Mouse (Mus musculus) stomach, embryonic 16.5 days (tissue): ENCODE measurements around the gene Slc30a4. TPM values are rescaled to one million over a fixed set of nuclear protein-coding genes. Genes with fewer than 3 reads are reported as not detected.

Experiments
- ATAC-seq: fragments of 200-750 bp; cut with Nextera tagmentation; 2 replicates; pipeline ENCODE4 v1.8.0; 2017; ENCODE audit warnings: moderate number of reproducible peaks, moderate TSS enrichment; ENCODE audit not compliant: insufficient read depth, low FRiP score
- H3K27ac ChIP-seq: fragments of 300-500 bp; sonication (generic); 2 replicates; pipeline ENCODE4 v1.5.1; 2014; ENCODE audit warnings: low read length
- H3K27me3 ChIP-seq: fragments of 300-500 bp; sonication (generic); 2 replicates; pipeline ENCODE4 v1.6.1; 2014; ENCODE audit warnings: low read length, control low read depth, mixed read lengths; ENCODE audit not compliant: control insufficient read depth, insufficient read depth
- H3K36me3 ChIP-seq: fragments of 300-500 bp; sonication (generic); 2 replicates; pipeline ENCODE4 v1.6.1; 2014; ENCODE audit warnings: low read length; ENCODE audit not compliant: control insufficient read depth, insufficient read depth
- H3K4me1 ChIP-seq: fragments of 300-500 bp; sonication (generic); 2 replicates; pipeline ENCODE4 v1.6.1; 2014; ENCODE audit warnings: low read length, control low read depth, mixed read lengths; ENCODE audit not compliant: control insufficient read depth, insufficient read depth
- H3K4me2 ChIP-seq: fragments of 300-500 bp; sonication (generic); 2 replicates; pipeline ENCODE4 v1.6.1; 2014; ENCODE audit warnings: low read depth, low read length, mixed read lengths
- H3K4me3 ChIP-seq: fragments of 300-500 bp; sonication (generic); replicated peaks from 2 replicates; pipeline ENCODE4 v1.5.1; 2014; ENCODE audit warnings: mild to moderate bottlenecking, low read length
- H3K9ac ChIP-seq: fragments of 300-500 bp; sonication (generic); 2 replicates; pipeline ENCODE4 v1.6.1; 2014; ENCODE audit warnings: low read length
- H3K9me3 ChIP-seq: fragments of 300-500 bp; sonication (generic); replicated peaks from 2 replicates; pipeline ENCODE4 v1.6.1; 2016; ENCODE audit warnings: low read length, control low read depth; ENCODE audit not compliant: control insufficient read depth
- WGBS: fragments of 180-500 bp; shearing (Covaris S2); extraction: QIAGEN DNeasy Blood & Tissue Kit; methylation state at CpG from one replicate; pipeline ENCODE4 v1.1.7; 2014; 5-methylcytosine and 5-hydroxymethylcytosine counted together
- microRNA counts: library from miRNA; unstranded; fragments of <30 nt; microRNA quantifications from one replicate; lab custom pipeline; 2016
- microRNA-seq: library from miRNA; unstranded; fragments of <30 nt; microRNA quantifications from one replicate; pipeline ENCODE4, GENCODE M21; 2016
- polyA plus RNA-seq: library from polyadenylated mRNA; unstranded; fragments of >200 nt; fragmentation: Nextera tagmentation; extraction: Ambion mirVana; gene quantifications from 2 replicates; pipeline ENCODE4 v1.2.1, GENCODE M21; 2015

The Slc30a4 gene
- polyA plus RNA-seq, 1 experiment from 2014 or later, result 9.5 TPM

DNA sequence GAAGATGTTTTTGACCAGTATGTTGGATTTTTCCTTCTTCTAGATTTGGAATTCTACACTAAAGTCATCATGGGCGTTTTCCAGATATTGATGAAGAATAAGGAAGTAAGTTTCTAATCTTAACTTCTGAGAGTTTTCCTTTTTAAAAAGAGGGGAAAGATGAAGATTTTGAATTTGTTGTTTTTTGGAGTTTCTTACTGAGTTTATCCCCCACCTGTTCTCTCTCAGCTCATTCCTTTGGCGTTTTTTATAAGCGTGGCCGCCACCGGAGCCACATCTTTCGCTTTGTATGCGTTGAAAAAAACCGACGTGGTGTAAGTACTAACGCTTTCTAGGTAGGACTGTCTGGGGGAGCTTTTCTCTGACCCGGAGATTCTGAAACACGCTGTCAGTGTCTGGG, 64.4 kb downstream of the Slc30a4 start:
- Histone ChIP-seq H3K36me3 (no peaks in the 10 kb centered on the region), H3K4me3 (peak overlapping the region; percentile 44), H3K4me2 (peak overlapping the region; percentile 55), H3K9me3 (no peaks in the 10 kb centered on the region), H3K27me3 (no peaks in the 10 kb centered on the region), H3K27ac (no peak overlapping the region), H3K9ac (peak overlapping the region; percentile 48; the same call in 1 of the 2 replicates), H3K4me1 (no peaks in the 10 kb centered on the region)
- 29% methylated on average over 12 of the region's 12 CpGs for WGBS
- ATAC-seq, result no peak

DNA sequence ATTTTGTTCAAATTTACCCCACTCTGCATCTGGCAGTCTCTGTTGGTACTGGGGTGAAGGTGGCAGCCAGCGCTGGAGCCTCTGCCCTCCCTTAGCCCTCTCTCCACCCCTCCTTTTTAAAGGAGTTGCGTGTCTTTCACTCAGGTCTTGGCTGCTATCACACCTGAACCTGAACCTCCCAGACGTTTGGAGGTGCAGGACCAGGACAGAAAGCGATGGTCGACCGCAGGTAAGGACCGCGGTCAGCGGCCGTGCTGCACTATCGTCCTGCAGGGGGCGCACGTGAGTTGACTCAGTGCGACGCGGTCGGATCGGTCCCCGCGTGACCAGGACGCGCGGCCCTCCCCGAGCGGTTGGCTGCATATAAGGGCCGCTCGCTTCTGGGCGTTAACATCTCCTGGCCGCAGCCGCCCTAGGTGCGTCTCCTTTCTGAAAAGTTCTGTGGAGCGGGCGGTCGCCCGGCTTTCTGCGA, 64.9 kb downstream of the Slc30a4 start:
- peak overlapping the region; percentile 55 for H3K4me2 ChIP-seq
- WGBS, result 1% methylated on average over 36 of the region's 36 CpGs
- H3K27ac ChIP-seq, result no peak overlapping the region
- peak overlapping the region; percentile 44 for H3K4me3 ChIP-seq
- H3K4me1 ChIP-seq, result no peaks in the 10 kb centered on the region
- H3K36me3 ChIP-seq, result no peaks in the 10 kb centered on the region
- no peaks in the 10 kb centered on the region for H3K9me3 ChIP-seq
- peak; percentile 76 for ATAC-seq
- H3K27me3 ChIP-seq, result no peaks in the 10 kb centered on the region
- H3K9ac ChIP-seq, result peak overlapping the region; percentile 48; the same call in 1 of the 2 replicates

DNA sequence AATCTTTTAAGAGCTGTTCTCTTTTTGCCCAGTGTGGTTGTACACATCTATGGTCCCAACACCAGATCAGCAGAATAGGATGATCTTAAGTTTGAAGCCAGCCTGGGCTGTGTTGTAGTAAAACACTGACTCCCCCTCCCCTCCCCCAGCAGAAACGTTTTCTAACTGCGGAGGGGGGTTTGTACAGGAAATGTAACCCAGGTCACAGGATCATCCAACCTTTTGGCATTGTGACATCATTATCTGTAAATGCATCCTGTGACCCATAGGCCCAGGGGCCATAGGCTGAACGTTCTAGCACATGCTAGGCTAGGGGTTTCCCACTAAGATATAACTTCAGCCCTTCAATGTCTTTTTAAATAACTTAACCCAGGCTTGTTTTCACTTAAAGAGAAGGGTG, 65.8 kb downstream of the Slc30a4 start, which contains the start of gene AA467197:
Gene AA467197 (plus strand): TSS at position 301 of the 400 bp plus-strand sequence.
- Histone ChIP-seq H3K4me3 (peak within 1 kb of the TSS; percentile 44), H3K4me2 (peak within 1 kb of the TSS; percentile 55), H3K27me3 (no peaks in the 10 kb centered on the region), H3K27ac (no peak within 1 kb of the TSS), H3K36me3 (no peaks in the 10 kb centered on the region), H3K9ac (peak within 1 kb of the TSS; percentile 48; the same call in 1 of the 2 replicates), H3K9me3 (no peaks in the 10 kb centered on the region), H3K4me1 (peaks cover 5% of the 10 kb centered on the region; the same call in 1 of the 2 replicates)
- no peak for ATAC-seq
- WGBS, result 46% methylated on average over 3 of the region's 3 CpGs

MicroRNA genes within 50 kb of the gene (microRNA counts, 519-probe panel; counts per million panel counts)
- microRNA mmu-miR-147 (lab: Ali Mortazavi, UCI), result not detected

Small RNAs within 50 kb of the gene (microRNA-seq; reads per million reads assigned to microRNA genes)
- gene Mir147, result 61.9 reads per million, percentile 50 among the genes with 10 or more reads in this experiment

Other genes with a start within 250 kb of the Slc30a4 start
- gene Gm14085, start 217.7 kb downstream of the Slc30a4 start, polyA plus RNA-seq, result 0.12 TPM in 1 of 2 replicates, not detected in the other
- 22.5 and 47.0 TPM in 2 replicates for gene Gatm, start 91.4 kb downstream of the Slc30a4 start, polyA plus RNA-seq
- gene AA467197, start 65.7 kb downstream of the Slc30a4 start, polyA plus RNA-seq, result 34.1 and 50.8 TPM in 2 replicates
- gene Bloc1s6, start 35.8 kb upstream of the Slc30a4 start, polyA plus RNA-seq, result 49.9 and 52.4 TPM in 2 replicates
- gene Sqor, start 62.6 kb upstream of the Slc30a4 start, polyA plus RNA-seq, result 37.7 and 41.8 TPM in 2 replicates